24 mouse cellular contexts compared by ENCODE assay signal in genomic region chr7:25383891-25384290, GRCm38 (mm10). TPM values are rescaled to one million over a fixed set of nuclear protein-coding genes. Genes with fewer than 3 reads are reported as not detected.
"Had no signal": no experiment of that assay in that cellular context is flagged by ENCODE, and none has a peak within 500 bp of the region (broad histone marks: within the 10 kb centered on the region; RNA-seq: fewer than 3 reads in every experiment).

No protein-coding gene starts in this region.

- DNase-seq: layer of hippocampus, adult 9-11 months; liver; lung, adult 18-20 months; lung, postnatal 10 days; midbrain, embryonic 14.5 days; right cerebral cortex, adult 18-20 months; right cerebral cortex, postnatal 14 days; right cerebral cortex, postnatal 4 days; spleen, adult 18-20 months; thymus, postnatal 36 days had no signal

- H3K4me3 ChIP-seq: layer of hippocampus, adult 2 months; limb, embryonic 10.5 days; limb, embryonic 13.5 days; liver, embryonic 12.5 days; liver, embryonic 15.5 days; lung, embryonic 15.5 days; neural tube, embryonic 12.5 days; neural tube, embryonic 15.5 days; stomach, embryonic 15.5 days had no signal

- ATAC-seq: liver, embryonic 12.5 days had no signal

- H3K4me2 ChIP-seq: limb, embryonic 13.5 days; liver, embryonic 12.5 days; liver, embryonic 15.5 days; lung, embryonic 15.5 days; midbrain, embryonic 11.5 days; neural tube, embryonic 12.5 days; neural tube, embryonic 15.5 days; stomach, embryonic 15.5 days had no signal

- H3K9ac ChIP-seq: limb, embryonic 13.5 days; liver, embryonic 12.5 days; liver, embryonic 15.5 days; lung, embryonic 15.5 days; neural tube, embryonic 12.5 days; neural tube, embryonic 15.5 days; stomach, embryonic 15.5 days had no signal

- H3K27me3 ChIP-seq: limb, embryonic 13.5 days; liver, embryonic 12.5 days; liver, embryonic 15.5 days; lung, embryonic 15.5 days; neural tube, embryonic 12.5 days; neural tube, embryonic 15.5 days; stomach, embryonic 15.5 days had no signal

- H3K9me3 ChIP-seq: limb, embryonic 10.5 days; limb, embryonic 13.5 days; liver, embryonic 12.5 days; liver, embryonic 15.5 days; lung, embryonic 15.5 days; neural tube, embryonic 12.5 days; neural tube, embryonic 15.5 days; stomach, embryonic 15.5 days had no signal

- H3K27ac ChIP-seq: kidney, postnatal 0 days; layer of hippocampus, adult 2 months; limb, embryonic 10.5 days; limb, embryonic 13.5 days; liver, embryonic 12.5 days; liver, embryonic 15.5 days; lung, embryonic 15.5 days; neural tube, embryonic 12.5 days; neural tube, embryonic 15.5 days; stomach, embryonic 15.5 days had no signal

RNA-seq across cellular contexts. Expression of gene Cnfn, which starts 14.4 kb away (rescaled TPM):
- polyA plus RNA-seq: kidney, embryonic 14.5 days; kidney, postnatal 0 days; large intestine, adult 2 months; limb, embryonic 10.5 days; liver, embryonic 12.5 days; midbrain, embryonic 11.5 days; midbrain, embryonic 14.5 days; neural tube, embryonic 12.5 days; urinary bladder, adult 2 months had no signal

RNA-seq across cellular contexts. Expression of gene Cxcl17, which starts 28.8 kb away (rescaled TPM):
- polyA plus RNA-seq: liver, embryonic 12.5 days; liver, embryonic 15.5 days had no signal
